Mouse (Mus musculus): ENCODE results near the gene Stx8. TPM values are rescaled to one million over a fixed set of nuclear protein-coding genes. Genes with fewer than 3 reads are reported as not detected.

Gene Stx8
- polyA plus RNA-seq, 1 experiment from 2014 or later: 69.7 TPM

- no peak overlapping the region for H3K4me2 ChIP-seq (ENCODE audit: low read depth, low read length)
- H3K9me3 ChIP-seq (replicated peaks; ENCODE audit: control insufficient read depth, low read length): no peaks in the 10 kb centered on the region
- H3K4me1 ChIP-seq (ENCODE audit: control insufficient read depth, insufficient read depth, low read length): peaks cover 11% of the 10 kb centered on the region
- no peak for ATAC-seq (ENCODE audit: insufficient read depth, low FRiP score)
- no peak overlapping the region for H3K9ac ChIP-seq (ENCODE audit: low read length)
- no peaks in the 10 kb centered on the region for H3K36me3 ChIP-seq (ENCODE audit: control insufficient read depth, insufficient read depth, low read length)
- 59% methylated on average over 4 of the region's 4 CpGs for WGBS
- no peaks in the 10 kb centered on the region for H3K27me3 ChIP-seq (ENCODE audit: control insufficient read depth, insufficient read depth, low read length)
- peak overlapping the region; percentile 35; the same call in 1 of the 2 replicates for H3K27ac ChIP-seq (ENCODE audit: low read length)
- no peak overlapping the region for H3K4me3 ChIP-seq (replicated peaks; ENCODE audit: low read length)
Measured at GRCm38 (mm10) chr11:68172648-68173045, 206.7 kb downstream of the Stx8 start.

DNA sequence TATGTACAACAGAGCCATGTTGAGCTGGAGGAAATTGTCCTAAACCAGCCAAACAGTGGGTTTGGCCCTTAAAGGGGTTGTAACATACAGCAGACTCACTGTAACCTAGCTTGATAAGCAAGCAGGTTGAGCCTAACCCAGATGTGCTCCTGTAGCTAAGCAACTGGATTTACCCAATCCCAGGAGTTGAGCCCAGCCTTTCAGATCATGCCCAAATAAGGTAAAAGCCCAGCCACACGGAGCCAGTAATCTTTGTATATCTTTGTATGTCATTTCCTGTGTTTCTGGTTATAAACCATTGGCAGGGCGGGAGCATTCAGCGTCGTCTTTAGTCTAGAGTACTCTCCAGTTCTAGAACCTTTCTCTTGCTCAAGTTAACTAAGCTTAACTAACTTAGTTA, 210.6 kb downstream of the Stx8 start:
- Histone ChIP-seq H3K4me3 (replicated peaks; ENCODE audit: low read length) (no peak overlapping the region), H3K36me3 (ENCODE audit: control insufficient read depth, insufficient read depth, low read length) (no peaks in the 10 kb centered on the region), H3K27me3 (ENCODE audit: control insufficient read depth, insufficient read depth, low read length) (no peaks in the 10 kb centered on the region), H3K4me2 (ENCODE audit: low read depth, low read length) (no peak overlapping the region), H3K27ac (ENCODE audit: low read length) (peak overlapping the region; percentile 16; the same call in 1 of the 2 replicates), H3K9me3 (replicated peaks; ENCODE audit: control insufficient read depth, low read length) (no peaks in the 10 kb centered on the region), H3K4me1 (ENCODE audit: control insufficient read depth, insufficient read depth, low read length) (peaks cover 11% of the 10 kb centered on the region), H3K9ac (ENCODE audit: low read length) (no peak overlapping the region)
- peak; percentile 63; the same call in 1 of the 2 replicates for ATAC-seq (ENCODE audit: insufficient read depth, low FRiP score)
- WGBS: 53% methylated on average over 4 of the region's 4 CpGs

DNA sequence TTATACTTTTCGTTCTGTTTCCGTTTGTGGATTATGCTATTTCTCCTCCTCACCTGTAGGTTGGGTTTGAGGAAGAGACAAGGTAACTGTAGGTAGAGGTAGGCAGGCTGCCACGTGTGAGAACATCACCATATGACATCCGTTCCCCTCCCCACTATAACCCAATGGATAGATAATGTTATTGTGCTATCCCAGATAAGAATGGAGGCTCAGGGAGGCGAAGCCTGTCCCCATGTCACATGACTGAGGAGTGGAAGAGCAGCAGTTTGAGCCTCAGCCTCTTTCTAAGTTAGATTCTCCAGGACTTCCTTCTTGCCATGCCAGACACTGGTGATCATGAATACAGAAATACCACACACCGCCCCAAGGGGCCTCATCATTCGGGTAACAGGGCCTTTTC, 211.4 kb downstream of the Stx8 start:
- Histone ChIP-seq H3K27me3 (ENCODE audit: control insufficient read depth, insufficient read depth, low read length) (no peaks in the 10 kb centered on the region), H3K4me3 (replicated peaks; ENCODE audit: low read length) (no peak overlapping the region), H3K36me3 (ENCODE audit: control insufficient read depth, insufficient read depth, low read length) (no peaks in the 10 kb centered on the region), H3K4me1 (ENCODE audit: control insufficient read depth, insufficient read depth, low read length) (peaks cover 11% of the 10 kb centered on the region), H3K4me2 (ENCODE audit: low read depth, low read length) (no peak overlapping the region), H3K9me3 (replicated peaks; ENCODE audit: control insufficient read depth, low read length) (no peaks in the 10 kb centered on the region), H3K27ac (ENCODE audit: low read length) (peak overlapping the region; percentile 57), H3K9ac (ENCODE audit: low read length) (no peak overlapping the region)
- 82% methylated on average over 7 of the region's 7 CpGs for WGBS
- ATAC-seq (ENCODE audit: insufficient read depth, low FRiP score): no peak

DNA sequence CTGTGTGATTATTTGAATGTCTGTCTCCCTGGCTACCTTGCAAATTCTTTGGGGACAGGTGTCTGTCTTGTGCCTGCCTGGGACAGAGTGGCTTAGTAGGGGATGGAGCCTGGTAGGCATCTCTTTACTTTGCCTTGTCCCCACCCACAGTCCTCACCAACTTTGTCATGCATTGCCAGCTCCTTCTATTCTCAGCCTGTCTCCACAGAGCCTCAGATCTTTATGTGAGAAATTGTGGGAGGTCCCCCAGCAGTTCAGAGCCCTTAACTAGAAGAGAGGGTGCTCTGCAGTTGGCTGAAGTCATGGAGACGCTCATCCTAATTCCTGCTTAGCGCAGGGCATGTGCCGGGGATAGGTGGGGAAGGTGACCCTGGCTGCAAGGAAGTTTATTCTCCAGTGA, 219.7 kb downstream of the Stx8 start:
- H3K27ac ChIP-seq (ENCODE audit: low read length): no peak overlapping the region
- H3K4me1 ChIP-seq (ENCODE audit: control insufficient read depth, insufficient read depth, low read length): peaks cover 19% of the 10 kb centered on the region
- no peak overlapping the region for H3K4me2 ChIP-seq (ENCODE audit: low read depth, low read length)
- no peak for ATAC-seq (ENCODE audit: insufficient read depth, low FRiP score)
- 92% methylated on average over 3 of the region's 3 CpGs for WGBS
- H3K9me3 ChIP-seq (replicated peaks; ENCODE audit: control insufficient read depth, low read length): no peaks in the 10 kb centered on the region
- H3K4me3 ChIP-seq (replicated peaks; ENCODE audit: low read length): no peak overlapping the region
- H3K27me3 ChIP-seq (ENCODE audit: control insufficient read depth, insufficient read depth, low read length): no peaks in the 10 kb centered on the region
- H3K36me3 ChIP-seq (ENCODE audit: control insufficient read depth, insufficient read depth, low read length): no peaks in the 10 kb centered on the region
- no peak overlapping the region for H3K9ac ChIP-seq (ENCODE audit: low read length)

DNA sequence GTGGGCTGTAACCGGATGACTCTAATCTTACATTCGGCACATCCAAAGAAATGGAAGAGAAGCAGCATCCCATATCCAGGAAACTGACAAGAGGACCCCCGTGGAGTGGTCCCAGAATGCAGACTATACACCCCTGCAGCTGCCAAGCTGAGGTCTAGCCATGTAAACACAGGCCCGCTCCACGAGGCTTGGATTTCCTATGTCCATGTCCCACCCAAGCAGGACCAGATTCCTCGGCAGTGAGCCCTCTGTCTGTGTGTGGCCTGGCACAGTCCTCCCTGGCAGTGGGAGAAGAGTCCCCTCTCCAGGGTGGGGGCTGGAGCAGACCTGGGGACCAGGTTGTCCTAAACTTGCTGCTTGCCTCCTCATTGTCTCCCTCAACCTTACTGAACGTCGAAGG, 221.2 kb downstream of the Stx8 start:
- H3K27me3 ChIP-seq (ENCODE audit: control insufficient read depth, insufficient read depth, low read length): no peaks in the 10 kb centered on the region
- peak overlapping the region; percentile 79 for H3K27ac ChIP-seq (ENCODE audit: low read length)
- H3K9me3 ChIP-seq (replicated peaks; ENCODE audit: control insufficient read depth, low read length): no peaks in the 10 kb centered on the region
- H3K9ac ChIP-seq (ENCODE audit: low read length): no peak overlapping the region
- no peaks in the 10 kb centered on the region for H3K36me3 ChIP-seq (ENCODE audit: control insufficient read depth, insufficient read depth, low read length)
- no peak overlapping the region for H3K4me3 ChIP-seq (replicated peaks; ENCODE audit: low read length)
- peak; percentile 59; the same call in 1 of the 2 replicates for ATAC-seq (ENCODE audit: insufficient read depth, low FRiP score)
- no peak overlapping the region for H3K4me2 ChIP-seq (ENCODE audit: low read depth, low read length)
- 45% methylated on average over 8 of the region's 8 CpGs for WGBS
- peaks cover 19% of the 10 kb centered on the region for H3K4me1 ChIP-seq (ENCODE audit: control insufficient read depth, insufficient read depth, low read length)

GRCm38 (mm10) chr11:68188695-68189201, 222.8 kb downstream of the Stx8 start:
- H3K36me3 ChIP-seq (ENCODE audit: control insufficient read depth, insufficient read depth, low read length): no peaks in the 10 kb centered on the region
- ATAC-seq (ENCODE audit: insufficient read depth, low FRiP score): no peak
- peaks cover 19% of the 10 kb centered on the region for H3K4me1 ChIP-seq (ENCODE audit: control insufficient read depth, insufficient read depth, low read length)
- no peaks in the 10 kb centered on the region for H3K9me3 ChIP-seq (replicated peaks; ENCODE audit: control insufficient read depth, low read length)
- 60% methylated on average over 12 of the region's 12 CpGs for WGBS
- no peak overlapping the region for H3K4me2 ChIP-seq (ENCODE audit: low read depth, low read length)
- H3K9ac ChIP-seq (ENCODE audit: low read length): peak overlapping the region; percentile 20; the same call in 1 of the 2 replicates
- H3K4me3 ChIP-seq (replicated peaks; ENCODE audit: low read length): no peak overlapping the region
- H3K27ac ChIP-seq (ENCODE audit: low read length): peak overlapping the region; percentile 79
- no peaks in the 10 kb centered on the region for H3K27me3 ChIP-seq (ENCODE audit: control insufficient read depth, insufficient read depth, low read length)

DNA sequence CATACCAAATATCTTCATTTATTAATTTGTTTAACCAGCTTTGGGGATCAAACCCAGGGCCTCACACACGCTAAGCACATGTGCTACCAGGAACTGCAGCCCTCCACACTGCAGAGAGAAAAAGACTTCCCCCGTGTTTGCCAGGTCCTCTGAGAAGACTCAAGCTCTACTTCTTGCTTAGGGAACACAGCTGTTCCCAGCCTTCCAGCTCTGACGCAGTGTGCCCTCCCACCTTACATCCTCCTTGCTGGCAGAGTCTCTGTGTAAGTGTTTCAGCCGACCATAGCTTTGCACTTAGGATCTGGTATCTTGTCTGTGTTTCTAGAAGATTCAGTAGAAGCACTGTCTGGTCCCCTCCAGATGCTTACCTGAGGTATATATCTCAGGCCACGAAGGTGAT, 224.9 kb downstream of the Stx8 start:
- H3K4me2 ChIP-seq (ENCODE audit: low read depth, low read length): no peak overlapping the region

GRCm38 (mm10) chr11:68195168-68195567, 229.2 kb downstream of the Stx8 start:
- no peak overlapping the region for H3K4me3 ChIP-seq (replicated peaks; ENCODE audit: low read length)
- H3K4me1 ChIP-seq (ENCODE audit: control insufficient read depth, insufficient read depth, low read length): peaks cover 40% of the 10 kb centered on the region
- ATAC-seq (ENCODE audit: insufficient read depth, low FRiP score): no peak
- peak overlapping the region; percentile 40; the same call in 1 of the 2 replicates for H3K9ac ChIP-seq (ENCODE audit: low read length)
- WGBS: 53% methylated on average over 6 of the region's 6 CpGs
- H3K27ac ChIP-seq (ENCODE audit: low read length): peak overlapping the region; percentile 17
- no peaks in the 10 kb centered on the region for H3K27me3 ChIP-seq (ENCODE audit: control insufficient read depth, insufficient read depth, low read length)
- H3K4me2 ChIP-seq (ENCODE audit: low read depth, low read length): no peak overlapping the region
- H3K36me3 ChIP-seq (ENCODE audit: control insufficient read depth, insufficient read depth, low read length): no peaks in the 10 kb centered on the region
- no peaks in the 10 kb centered on the region for H3K9me3 ChIP-seq (replicated peaks; ENCODE audit: control insufficient read depth, low read length)

More for the DNA sequence above, 224.9 kb downstream of the Stx8 start:
- no peak overlapping the region for H3K9ac ChIP-seq (ENCODE audit: low read length)
- H3K4me3 ChIP-seq (replicated peaks; ENCODE audit: low read length): no peak overlapping the region
- peaks cover 35% of the 10 kb centered on the region for H3K4me1 ChIP-seq (ENCODE audit: control insufficient read depth, insufficient read depth, low read length)
- H3K27me3 ChIP-seq (ENCODE audit: control insufficient read depth, insufficient read depth, low read length): no peaks in the 10 kb centered on the region
- ATAC-seq (ENCODE audit: insufficient read depth, low FRiP score): no peak
- 63% methylated on average over 5 of the region's 5 CpGs for WGBS
- H3K36me3 ChIP-seq (ENCODE audit: control insufficient read depth, insufficient read depth, low read length): no peaks in the 10 kb centered on the region
- H3K27ac ChIP-seq (ENCODE audit: low read length): 0 out of 2 replicates have a peak overlapping the region, but pooled peaks have one; percentile 4
- H3K9me3 ChIP-seq (replicated peaks; ENCODE audit: control insufficient read depth, low read length): no peaks in the 10 kb centered on the region

GRCm38 (mm10) chr11:68195693-68196176, 229.7 kb downstream of the Stx8 start:
- no peaks in the 10 kb centered on the region for H3K9me3 ChIP-seq (replicated peaks; ENCODE audit: control insufficient read depth, low read length)
- H3K9ac ChIP-seq (ENCODE audit: low read length): peak overlapping the region; percentile 40; the same call in 1 of the 2 replicates
- no peak overlapping the region for H3K4me2 ChIP-seq (ENCODE audit: low read depth, low read length)
- peak overlapping the region; percentile 55 for H3K27ac ChIP-seq (ENCODE audit: low read length)
- no peak for ATAC-seq (ENCODE audit: insufficient read depth, low FRiP score)
- H3K4me3 ChIP-seq (replicated peaks; ENCODE audit: low read length): no peak overlapping the region
- no peaks in the 10 kb centered on the region for H3K36me3 ChIP-seq (ENCODE audit: control insufficient read depth, insufficient read depth, low read length)
- peaks cover 44% of the 10 kb centered on the region for H3K4me1 ChIP-seq (ENCODE audit: control insufficient read depth, insufficient read depth, low read length)
- no peaks in the 10 kb centered on the region for H3K27me3 ChIP-seq (ENCODE audit: control insufficient read depth, insufficient read depth, low read length)
- WGBS: 64% methylated on average over 10 of the region's 10 CpGs

All from stomach, embryonic 16.5 days (tissue).